Mouse (Mus musculus): ENCODE results near the gene Cntnap2.

- TF ChIP-seq RAD21 (IDR thresholded peaks at IDR 0.05; ENCODE audit: low read depth, low read length) (no peak), CTCF (conservative IDR thresholded peaks at IDR 0.05 in 1 of 2, IDR thresholded peaks at IDR 0.05 in 1 of 2; ENCODE audit: low read depth in 2 of 2, low read length in 2 of 2) (no peak), ZC3H11A (IDR thresholded peaks at IDR 0.05; ENCODE audit: low read depth, low read length) (no peak), CHD2 (IDR thresholded peaks at IDR 0.05; ENCODE audit: low read length) (no peak), MEF2A (IDR thresholded peaks at IDR 0.05; ENCODE audit: borderline replicate concordance, low read depth, low read length) (no peak), POLR2AphosphoS2 (IDR thresholded peaks at IDR 0.05; ENCODE audit: low read depth, low read length) (no peak), POLR2A (IDR thresholded peaks at IDR 0.05; ENCODE audit: low read depth, low read length) (no peak), USF2 (conservative IDR thresholded peaks at IDR 0.05; ENCODE audit: low read depth, low read length) (no peak)
Measured at GRCm38 (mm10) chr6:45974471-45975154, 915.5 kb downstream of the Cntnap2 start.
